Mouse (Mus musculus): ENCODE results near the gene Sparc. TPM values are rescaled to one million over a fixed set of nuclear protein-coding genes. Genes with fewer than 3 reads are reported as not detected.

Gene Sparc
- polyA plus RNA-seq, 1 experiment = 350 TPM

GRCm38 (mm10) chr11:55407133-55407532 lies 15.8 kb downstream of the Sparc start:
- 82% methylated on average over 4 of the region's 4 CpGs for WGBS
- Histone ChIP-seq H3K27me3 (ENCODE audit: control insufficient read depth, insufficient read depth, low read length) (no peaks in the 10 kb centered on the region), H3K4me3 (ENCODE audit: low read depth, low read length) (no peak overlapping the region), H3K27ac (ENCODE audit: insufficient read depth, low read depth, low read length) (no peak overlapping the region), H3K36me3 (ENCODE audit: control insufficient read depth, insufficient read depth, low read length) (no peaks in the 10 kb centered on the region), H3K4me1 (ENCODE audit: control insufficient read depth, insufficient read depth, insufficient read length, low read length) (no peaks in the 10 kb centered on the region; the same call in 1 of the 2 replicates)
- TF ChIP-seq CTCF (IDR thresholded peaks at IDR 0.05; ENCODE audit: extremely low read depth, insufficient read length, insufficient replicate concordance, low read depth, low read length) (no peak), POLR2A (IDR thresholded peaks at IDR 0.05; ENCODE audit: low read depth, low read length) (no peak)

GRCm38 (mm10) chr11:55405601-55406469 lies 17.1 kb downstream of the Sparc start:
- Histone ChIP-seq H3K27ac (ENCODE audit: insufficient read depth, low read depth, low read length) (peak overlapping the region; percentile 44; the same call in 1 of the 2 replicates), H3K36me3 (ENCODE audit: control insufficient read depth, insufficient read depth, low read length) (no peaks in the 10 kb centered on the region)
- WGBS = 51% methylated on average over 8 of the region's 8 CpGs

GRCm38 (mm10) chr11:55404659-55405457 lies 18.1 kb downstream of the Sparc start:
- no peak for TF ChIP-seq CTCF (IDR thresholded peaks at IDR 0.05; ENCODE audit: extremely low read depth, insufficient read length, insufficient replicate concordance, low read depth, low read length)
- no peak for TF ChIP-seq POLR2A (IDR thresholded peaks at IDR 0.05; ENCODE audit: low read depth, low read length)
- no peaks in the 10 kb centered on the region for H3K36me3 ChIP-seq (ENCODE audit: control insufficient read depth, insufficient read depth, low read length)
- H3K27me3 ChIP-seq (ENCODE audit: control insufficient read depth, insufficient read depth, low read length) = no peaks in the 10 kb centered on the region
- no peaks in the 10 kb centered on the region; the same call in 1 of the 2 replicates for H3K4me1 ChIP-seq (ENCODE audit: control insufficient read depth, insufficient read depth, insufficient read length, low read length)
- no peak overlapping the region for H3K4me3 ChIP-seq (ENCODE audit: low read depth, low read length)
- WGBS = 75% methylated on average over 9 of the region's 9 CpGs
- H3K27ac ChIP-seq (ENCODE audit: insufficient read depth, low read depth, low read length) = no peak overlapping the region

More at GRCm38 (mm10) chr11:55405601-55406469, 17.1 kb downstream of the Sparc start:
- H3K4me1 ChIP-seq (ENCODE audit: control insufficient read depth, insufficient read depth, insufficient read length, low read length) = no peaks in the 10 kb centered on the region; the same call in 1 of the 2 replicates
- TF ChIP-seq POLR2A (IDR thresholded peaks at IDR 0.05; ENCODE audit: low read depth, low read length) = no peak
- no peak for TF ChIP-seq CTCF (IDR thresholded peaks at IDR 0.05; ENCODE audit: extremely low read depth, insufficient read length, insufficient replicate concordance, low read depth, low read length)
- H3K4me3 ChIP-seq (ENCODE audit: low read depth, low read length) = no peak overlapping the region
- no peaks in the 10 kb centered on the region for H3K27me3 ChIP-seq (ENCODE audit: control insufficient read depth, insufficient read depth, low read length)

- Histone ChIP-seq H3K4me3 (ENCODE audit: low read depth, low read length) (no peak overlapping the region), H3K4me1 (ENCODE audit: control insufficient read depth, insufficient read depth, insufficient read length, low read length) (no peaks in the 10 kb centered on the region; the same call in none of the 2 replicates), H3K36me3 (ENCODE audit: control insufficient read depth, insufficient read depth, low read length) (no peaks in the 10 kb centered on the region), H3K27me3 (ENCODE audit: control insufficient read depth, insufficient read depth, low read length) (no peaks in the 10 kb centered on the region), H3K27ac (ENCODE audit: insufficient read depth, low read depth, low read length) (no peak overlapping the region)
- TF ChIP-seq POLR2A (IDR thresholded peaks at IDR 0.05; ENCODE audit: low read depth, low read length) = no peak
- TF ChIP-seq CTCF (IDR thresholded peaks at IDR 0.05; ENCODE audit: extremely low read depth, insufficient read length, insufficient replicate concordance, low read depth, low read length) = no peak
- 50% methylated on average over 2 of the region's 2 CpGs for WGBS
Observed at GRCm38 (mm10) chr11:55400863-55401262, 22.1 kb downstream of the Sparc start.

- no peak for TF ChIP-seq POLR2A (IDR thresholded peaks at IDR 0.05; ENCODE audit: low read depth, low read length)
- TF ChIP-seq CTCF (IDR thresholded peaks at IDR 0.05; ENCODE audit: extremely low read depth, insufficient read length, insufficient replicate concordance, low read depth, low read length) = no peak
- 84% methylated on average over 8 of the region's 8 CpGs for WGBS
- Histone ChIP-seq H3K36me3 (ENCODE audit: control insufficient read depth, insufficient read depth, low read length) (no peaks in the 10 kb centered on the region), H3K27me3 (ENCODE audit: control insufficient read depth, insufficient read depth, low read length) (no peaks in the 10 kb centered on the region), H3K27ac (ENCODE audit: insufficient read depth, low read depth, low read length) (no peak overlapping the region), H3K4me1 (ENCODE audit: control insufficient read depth, insufficient read depth, insufficient read length, low read length) (no peaks in the 10 kb centered on the region; the same call in 1 of the 2 replicates), H3K4me3 (ENCODE audit: low read depth, low read length) (no peak overlapping the region)
Observed at GRCm38 (mm10) chr11:55398371-55398770, 24.6 kb downstream of the Sparc start.

- TF ChIP-seq POLR2A (IDR thresholded peaks at IDR 0.05; ENCODE audit: low read depth, low read length) = no peak
- TF ChIP-seq CTCF (IDR thresholded peaks at IDR 0.05; ENCODE audit: extremely low read depth, insufficient read length, insufficient replicate concordance, low read depth, low read length) = no peak
- 75% methylated on average over 9 of the region's 9 CpGs for WGBS
- Histone ChIP-seq H3K27ac (ENCODE audit: insufficient read depth, low read depth, low read length) (no peak overlapping the region), H3K4me3 (ENCODE audit: low read depth, low read length) (no peak overlapping the region), H3K27me3 (ENCODE audit: control insufficient read depth, insufficient read depth, low read length) (no peaks in the 10 kb centered on the region), H3K36me3 (ENCODE audit: control insufficient read depth, insufficient read depth, low read length) (no peaks in the 10 kb centered on the region), H3K4me1 (ENCODE audit: control insufficient read depth, insufficient read depth, insufficient read length, low read length) (no peaks in the 10 kb centered on the region; the same call in 1 of the 2 replicates)
Observed at GRCm38 (mm10) chr11:55397441-55397840, 25.5 kb downstream of the Sparc start.

Measured in small intestine, adult 2 months (tissue).